7 mouse cellular contexts compared by ENCODE assay signal in genomic region chr17:63499636-63500155, GRCm38 (mm10). TPM values are rescaled to one million over a fixed set of nuclear protein-coding genes. Genes with fewer than 3 reads are reported as not detected.
A peak's percentile ranks its signal among the peaks of the same experiment; 100 is the strongest.
DNase-seq lines count a peak whose midpoint lies in the region; ATAC-seq and TF ChIP-seq lines count a peak whose summit lies in the region.

Gene Fbxl17 (minus strand): TSS chr17:63500017.

- peak; percentile 69 to 70 for DNase-seq in adrenal gland, adult 18-20 months (ENCODE audit: low spot score in 2 of 2)
- DNase-seq in gastrocnemius, postnatal 10 days, result peak; percentile 73
- DNase-seq in intestine, embryonic 14.5 days (ENCODE audit: low spot score), result peak; percentile 87
- DNase-seq in left cerebral cortex, postnatal 36 days (ENCODE audit: low spot score in 2 of 2), result peak; percentile 72 to 84
- peak; percentile 44 for DNase-seq in mesoderm, embryonic 11.5 days (ENCODE audit: low read depth, low spot score)
- peak; percentile 78 for DNase-seq in right cerebral cortex, postnatal 25 days

- H3K4me1 ChIP-seq in cortical plate, adult 2 months (ENCODE audit: control insufficient read depth, insufficient read depth, low read length), result peaks cover 11% of the 10 kb centered on the region
- peaks cover 25% of the 10 kb centered on the region for H3K4me1 ChIP-seq in intestine, embryonic 14.5 days (replicated peaks; ENCODE audit: control insufficient read depth, insufficient read depth, low read length)

- H3K4me2 ChIP-seq in intestine, embryonic 14.5 days (ENCODE audit: low read length), result peak within 1 kb of the TSS; percentile 61

- H3K27me3 ChIP-seq in intestine, embryonic 14.5 days (replicated peaks; ENCODE audit: control insufficient read depth, insufficient read depth, low read length), result no peaks in the 10 kb centered on the region

- H3K36me3 ChIP-seq in intestine, embryonic 14.5 days (ENCODE audit: control insufficient read depth, insufficient read depth, low read length), result no peaks in the 10 kb centered on the region

- peak within 1 kb of the TSS; percentile 92 for H3K27ac ChIP-seq in cortical plate, adult 2 months (ENCODE audit: insufficient read depth, low read length)
- peak within 1 kb of the TSS; percentile 99 for H3K27ac ChIP-seq in intestine, embryonic 14.5 days (ENCODE audit: low read depth)

- no peak for TF ChIP-seq POLR2A in cortical plate, adult 2 months (IDR thresholded peaks at IDR 0.05; ENCODE audit: extremely low read depth, insufficient read depth, low read length)

- H3K9ac ChIP-seq in intestine, embryonic 14.5 days (ENCODE audit: low read length), result peak within 1 kb of the TSS; percentile 98

- no peaks in the 10 kb centered on the region for H3K9me3 ChIP-seq in intestine, embryonic 14.5 days (ENCODE audit: control insufficient read depth, low read length)

- TF ChIP-seq CTCF in cortical plate, adult 2 months (IDR thresholded peaks at IDR 0.05; ENCODE audit: extremely low read depth, insufficient read depth, low read length), result no peak

- ATAC-seq in intestine, embryonic 14.5 days (replicated peaks; ENCODE audit: low FRiP score, low TSS enrichment, low read depth), result peak; percentile 73

- WGBS in intestine, embryonic 14.5 days, result under 1% methylated on average over 73 of the region's 80 CpGs

- intact Hi-C loops in left cerebral cortex, postnatal 36 days (cut with DNase I), result no loop called here

- H3K4me3 ChIP-seq in cortical plate, adult 2 months (ENCODE audit: insufficient read depth, low read length), result peak within 1 kb of the TSS; percentile 46
- H3K4me3 ChIP-seq in intestine, embryonic 14.5 days (ENCODE audit: low read depth, low read length), result peak within 1 kb of the TSS; percentile 84

RNA-seq across cellular contexts. Expression of gene Fbxl17, which starts in this region (rescaled TPM):
- 10 to 100 TPM; 30.0 to 31.2 TPM for total RNA-seq in adrenal gland, adult 18-20 months (2021)
- polyA plus RNA-seq in cortical plate, adult 2 months (2012; rRNA removed), result 28.9 TPM in 2 replicates
- total RNA-seq in gastrocnemius, postnatal 10 days (2021), result 10 to 100 TPM; 29.2 to 30.7 TPM
- 7.5 and 8.9 TPM in 2 replicates for polyA plus RNA-seq in intestine, embryonic 14.5 days (2014; fragmentation: Nextera tagmentation; extraction: Ambion mirVana)
- total RNA-seq in left cerebral cortex, postnatal 36 days (2021), result 10 to 100 TPM; 61.9 to 65.9 TPM

Comparison
In these comparisons a context has a peak if more than half of its experiments do, and no peak if none do; other contexts are left out.
1. Peak in every context shown above with its lines: DNase-seq, ATAC-seq, H3K4me3 ChIP-seq and H3K27ac ChIP-seq.